Mouse (Mus musculus): ENCODE results near the gene Nr2f2.

Gene Nr2f2

DNA sequence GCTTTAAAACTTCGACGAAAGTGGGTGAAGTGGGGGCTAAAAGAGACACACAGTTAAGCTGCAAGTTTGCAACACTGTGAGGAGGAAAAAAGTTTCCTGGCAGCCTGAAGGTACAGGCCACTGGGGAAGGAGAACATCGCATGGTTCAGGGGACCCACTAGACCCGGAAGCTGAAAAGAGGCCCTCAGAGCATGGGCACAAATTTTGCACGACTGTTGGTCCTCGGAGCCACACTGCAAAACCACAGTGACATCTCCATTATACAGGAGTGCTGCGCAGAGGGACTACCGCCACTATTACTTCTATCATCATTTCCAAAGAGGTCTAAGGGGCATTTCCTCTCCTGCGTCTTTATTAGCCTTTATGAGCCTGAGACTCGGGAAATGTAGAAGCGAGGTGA lies 32.7 kb downstream of the Nr2f2 start:
- in situ Hi-C loops (cut with MboI; ENCODE audit: low sequenced_read_pairs), result no loop called here

DNA sequence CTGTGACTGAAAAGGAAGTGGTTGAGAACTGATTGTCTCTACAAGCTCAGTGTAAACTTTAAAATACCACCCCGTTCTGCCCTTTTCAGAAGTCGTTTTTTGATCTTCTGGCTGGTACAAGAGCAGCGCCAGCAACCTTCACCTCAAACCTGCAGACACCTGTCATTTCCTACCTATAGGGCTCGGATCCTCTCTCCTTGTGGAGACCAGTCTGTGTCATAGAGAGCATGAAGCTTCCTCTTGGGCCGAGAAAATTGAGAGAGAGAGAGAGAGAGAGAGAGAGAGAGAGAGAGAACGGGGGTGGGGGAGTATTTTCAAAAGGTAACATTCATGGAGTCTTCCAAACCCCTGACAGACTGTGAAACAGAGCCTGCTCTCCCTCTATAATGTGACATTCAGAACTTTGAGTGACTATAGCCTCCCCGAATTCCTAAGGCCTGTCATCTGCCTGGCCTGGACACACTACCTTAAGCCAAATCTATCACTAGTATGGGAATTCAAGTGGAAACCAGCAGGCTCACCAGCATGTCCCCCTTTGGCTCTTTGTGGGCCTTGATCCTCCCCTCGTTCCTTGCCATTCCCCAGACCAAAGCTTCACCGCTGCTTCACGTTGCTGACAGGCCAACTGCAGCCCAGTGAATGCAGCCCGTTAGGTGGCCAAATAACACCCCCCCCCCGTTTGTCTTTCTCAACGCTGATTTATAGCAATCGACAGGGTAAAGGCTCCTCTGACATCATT lies 33.4 kb downstream of the Nr2f2 start:
- in situ Hi-C loops (cut with MboI; ENCODE audit: low sequenced_read_pairs), result no loop called here

DNA sequence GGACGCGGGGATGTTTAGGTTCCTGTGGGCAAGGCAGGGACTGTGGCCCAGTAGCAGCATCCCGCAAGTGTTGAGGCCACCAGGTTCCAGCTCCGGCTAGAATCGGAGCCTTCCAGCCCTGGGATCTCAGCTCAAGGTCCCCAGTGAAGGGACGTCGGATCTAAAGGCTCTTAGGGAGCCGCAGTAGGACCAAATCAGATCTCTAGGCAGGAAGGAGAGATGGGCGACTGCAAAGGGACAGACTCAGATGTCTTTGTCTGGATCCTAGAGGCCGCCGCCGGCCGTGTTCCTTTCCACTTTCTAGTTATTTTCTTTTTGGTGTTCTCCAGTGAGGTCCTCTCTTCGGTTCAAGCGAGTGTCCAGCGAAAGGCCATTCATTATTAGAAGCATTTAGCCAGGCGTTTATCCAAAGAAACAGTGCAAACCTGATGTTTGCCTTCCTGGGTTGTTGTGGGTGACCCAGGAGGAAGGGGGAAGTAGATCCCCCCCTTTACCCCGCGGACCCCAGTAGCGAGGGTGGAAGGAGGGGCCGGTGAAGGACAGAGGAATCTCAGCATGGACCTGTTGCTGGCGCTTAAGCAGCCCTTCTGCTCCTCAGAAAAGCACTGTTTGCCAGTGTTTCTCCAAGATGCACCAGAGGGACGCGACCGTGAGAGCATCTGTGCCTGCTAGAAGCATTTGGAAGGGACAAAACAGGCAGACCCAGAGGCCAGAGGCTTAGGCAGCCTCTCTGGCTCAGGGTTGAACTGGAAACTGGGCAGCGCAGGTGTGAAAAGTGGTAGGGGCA lies 34.3 kb downstream of the Nr2f2 start:
- in situ Hi-C loops (cut with MboI; ENCODE audit: low sequenced_read_pairs), result no loop called here

DNA sequence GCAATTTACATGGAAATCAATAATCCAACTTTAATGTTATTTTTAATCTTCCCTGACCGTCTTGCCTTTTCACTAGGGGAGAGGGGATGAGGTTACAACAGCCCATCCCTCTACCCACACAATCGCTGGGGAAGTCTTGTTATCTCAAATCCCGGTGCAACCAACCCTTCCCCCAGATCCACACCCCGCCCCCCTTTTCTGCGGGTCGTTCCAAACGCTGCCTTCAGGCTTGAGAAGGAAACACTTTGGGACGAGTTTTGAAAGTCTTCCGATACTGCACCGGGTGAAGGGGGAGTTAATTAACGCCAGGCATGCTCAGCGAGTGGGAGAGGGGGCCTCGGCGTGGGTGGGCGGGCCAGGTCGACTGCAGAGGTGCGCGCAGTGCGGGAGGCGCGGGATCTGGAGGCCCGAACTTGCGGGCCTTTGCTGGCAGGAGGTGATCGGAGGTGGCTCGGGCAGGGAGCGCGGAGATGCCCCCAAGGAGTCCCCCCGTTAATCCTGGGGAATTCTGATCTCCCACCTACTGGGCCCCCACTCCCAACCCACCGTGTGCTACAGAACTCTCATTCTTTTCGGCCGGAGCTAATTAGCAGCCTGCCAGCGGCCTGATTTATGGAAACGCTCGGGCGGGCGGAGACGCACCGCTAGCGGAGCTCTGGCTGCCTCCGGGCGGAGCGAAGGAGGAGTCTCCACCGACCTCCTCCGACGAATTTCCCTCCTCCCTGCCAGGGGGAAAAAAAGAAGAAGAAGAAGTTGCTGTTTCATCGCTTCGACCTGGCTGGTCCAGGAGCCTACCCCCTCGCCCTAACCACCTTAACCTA lies 35.1 kb downstream of the Nr2f2 start:
- in situ Hi-C loops (cut with MboI; ENCODE audit: low sequenced_read_pairs), result no loop called here

DNA sequence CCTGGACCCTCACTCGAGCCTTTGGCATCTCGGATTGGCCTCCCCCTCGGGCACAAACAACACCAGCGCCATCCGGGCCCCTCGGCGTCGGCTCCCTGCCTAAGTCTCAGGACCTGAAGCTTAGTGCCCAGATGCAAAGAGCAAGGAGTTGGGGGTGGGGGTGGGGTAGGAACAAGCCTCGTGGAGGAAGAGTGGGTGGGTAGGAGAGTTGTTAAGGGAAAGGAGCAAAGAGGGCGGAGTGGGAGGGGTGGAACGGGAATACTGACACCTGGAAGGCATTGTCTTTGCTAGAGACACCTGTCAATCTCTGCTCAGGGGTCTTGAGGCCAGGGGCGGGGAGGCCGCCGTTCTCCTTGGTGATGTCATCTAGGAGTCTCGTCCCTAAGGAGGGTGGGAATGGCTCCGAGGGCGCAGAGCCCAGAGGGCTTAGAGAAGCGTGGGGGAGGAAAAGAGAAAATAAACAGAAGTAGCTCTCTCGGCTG lies 35.7 kb downstream of the Nr2f2 start:
- in situ Hi-C loops (cut with MboI; ENCODE audit: low sequenced_read_pairs), result no loop called here

DNA sequence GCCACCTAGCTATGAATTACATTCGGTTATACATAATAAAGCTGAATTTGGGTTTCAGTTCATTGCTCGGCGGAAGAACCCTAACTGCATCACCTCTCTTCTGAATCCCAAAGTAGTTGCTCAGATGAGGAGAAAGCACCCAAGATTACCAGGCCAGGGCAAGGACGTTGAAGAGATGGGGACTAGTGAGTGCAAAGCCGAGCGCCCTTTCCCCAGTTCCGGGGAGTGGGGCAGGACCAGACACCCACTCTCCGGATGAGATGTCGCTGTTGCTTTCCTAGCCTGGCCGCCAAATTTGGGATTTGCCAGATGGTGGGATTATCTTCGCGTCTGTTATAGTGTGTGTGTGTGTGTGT lies 36.4 kb downstream of the Nr2f2 start:
- in situ Hi-C loops (cut with MboI; ENCODE audit: low sequenced_read_pairs), result no loop called here

DNA sequence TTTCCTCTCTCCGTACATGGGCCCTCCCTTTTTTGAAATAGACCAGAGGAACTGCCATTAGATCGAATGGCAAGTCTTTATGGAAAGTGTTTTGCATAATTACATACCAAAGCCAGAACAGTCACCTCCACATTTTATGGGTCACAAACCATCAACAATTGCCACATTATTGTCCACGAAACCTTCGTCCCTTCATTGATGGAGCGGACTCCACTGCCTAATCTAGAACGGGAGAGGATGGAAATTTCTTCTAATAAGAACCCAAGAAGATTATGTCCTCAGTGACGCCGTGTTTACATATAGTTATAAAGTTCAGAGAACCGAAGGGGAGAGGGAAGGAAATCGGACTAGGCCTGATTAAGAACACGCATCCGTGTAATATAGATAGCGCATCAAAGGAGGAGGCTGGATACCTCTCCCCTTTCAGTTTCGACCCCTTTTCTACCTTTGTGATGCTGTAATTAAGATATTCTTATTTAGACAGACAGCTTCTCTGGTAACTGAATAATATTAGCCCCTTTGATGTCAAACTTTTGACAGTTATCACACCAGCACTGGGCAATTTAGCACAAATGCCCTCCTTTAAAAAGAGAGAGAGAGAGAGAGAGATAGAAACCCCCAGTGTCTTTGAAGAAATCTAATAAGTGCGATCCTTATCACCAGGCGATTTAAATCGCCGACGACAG lies 36.9 kb downstream of the Nr2f2 start:
- in situ Hi-C loops (cut with MboI; ENCODE audit: low sequenced_read_pairs), result no loop called here

DNA sequence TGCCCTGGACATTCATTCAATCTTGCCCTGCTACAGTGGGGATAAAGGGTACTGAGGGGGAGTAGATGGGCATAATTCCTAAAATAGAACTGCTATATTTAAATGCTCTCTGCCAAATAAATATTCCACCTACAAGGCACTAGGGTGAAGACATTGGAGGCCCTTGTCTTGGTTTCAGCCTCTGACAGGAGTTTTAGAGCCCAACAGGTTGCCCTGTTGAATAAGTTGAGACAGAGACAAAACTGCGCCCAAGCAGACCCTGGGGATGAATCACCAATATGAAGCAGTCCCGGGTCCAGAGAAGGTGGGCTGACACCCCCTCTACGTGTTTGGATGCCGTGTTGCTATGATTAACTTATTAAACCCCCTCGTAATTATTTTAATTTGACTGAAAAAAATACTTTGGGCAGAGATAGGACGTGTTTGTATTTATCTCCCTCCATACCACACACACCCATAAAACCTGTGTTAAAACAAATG lies 37.5 kb downstream of the Nr2f2 start:
- in situ Hi-C loops (cut with MboI; ENCODE audit: low sequenced_read_pairs), result no loop called here

DNA sequence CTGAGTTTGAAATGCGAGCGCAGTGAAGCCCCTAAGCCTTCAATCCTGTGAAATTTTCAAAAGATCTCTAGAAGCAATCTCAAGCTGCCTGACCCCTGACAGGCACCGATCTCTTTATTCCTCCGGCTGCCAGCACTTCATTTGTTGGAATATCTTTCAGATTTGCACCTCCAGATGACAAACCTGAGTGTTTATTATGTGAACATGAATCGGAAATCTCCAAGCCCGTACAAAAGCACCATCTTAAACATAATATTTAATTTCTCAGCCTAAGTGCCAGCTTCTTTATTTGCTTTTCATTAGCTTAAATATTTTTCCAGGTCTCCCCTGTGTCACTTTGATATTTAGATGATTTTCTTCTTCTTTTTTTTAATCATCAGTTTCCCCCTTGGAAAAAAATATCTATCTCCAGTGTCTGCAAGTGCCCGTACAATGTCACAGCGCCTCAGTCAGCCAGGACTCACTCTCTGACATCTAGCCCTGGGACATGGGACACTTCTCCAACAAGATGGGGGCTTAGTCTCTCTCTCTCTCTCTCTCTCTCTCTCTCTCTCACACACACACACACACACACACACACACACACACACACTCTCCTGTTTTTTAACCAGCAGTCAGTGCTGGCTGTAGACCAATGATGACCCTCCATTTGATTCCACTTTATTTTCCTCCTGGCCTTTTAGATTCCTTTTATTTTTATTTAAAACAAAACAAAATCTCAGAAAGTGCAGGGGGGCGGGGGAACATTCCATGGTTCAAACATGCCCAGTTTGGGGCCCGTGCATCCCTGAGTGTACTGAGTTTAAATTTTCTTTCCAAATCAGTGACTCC lies 38.1 kb downstream of the Nr2f2 start:
- in situ Hi-C loops (cut with MboI; ENCODE audit: low sequenced_read_pairs), result no loop called here

DNA sequence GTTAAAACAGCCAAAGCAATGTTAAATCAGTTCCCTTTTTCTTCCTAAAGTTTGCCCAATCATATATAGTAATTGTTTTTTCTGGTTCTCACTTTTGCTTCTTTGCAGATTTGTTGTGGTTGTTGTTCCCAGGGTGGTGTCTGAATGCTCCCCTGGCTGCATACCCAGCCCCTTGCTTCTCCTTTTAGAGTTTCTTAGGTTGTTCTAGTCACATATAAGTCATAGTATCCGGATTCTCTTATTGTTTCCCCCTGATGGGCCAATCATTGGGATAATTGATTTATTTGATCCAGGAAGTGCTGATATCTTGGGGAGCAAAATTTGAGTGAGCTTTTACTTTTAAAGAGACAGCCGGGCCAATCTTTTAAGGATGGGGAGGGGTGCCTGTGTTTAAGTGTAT lies 39.3 kb downstream of the Nr2f2 start:
- in situ Hi-C loops (cut with MboI; ENCODE audit: low sequenced_read_pairs), result no loop called here

DNA sequence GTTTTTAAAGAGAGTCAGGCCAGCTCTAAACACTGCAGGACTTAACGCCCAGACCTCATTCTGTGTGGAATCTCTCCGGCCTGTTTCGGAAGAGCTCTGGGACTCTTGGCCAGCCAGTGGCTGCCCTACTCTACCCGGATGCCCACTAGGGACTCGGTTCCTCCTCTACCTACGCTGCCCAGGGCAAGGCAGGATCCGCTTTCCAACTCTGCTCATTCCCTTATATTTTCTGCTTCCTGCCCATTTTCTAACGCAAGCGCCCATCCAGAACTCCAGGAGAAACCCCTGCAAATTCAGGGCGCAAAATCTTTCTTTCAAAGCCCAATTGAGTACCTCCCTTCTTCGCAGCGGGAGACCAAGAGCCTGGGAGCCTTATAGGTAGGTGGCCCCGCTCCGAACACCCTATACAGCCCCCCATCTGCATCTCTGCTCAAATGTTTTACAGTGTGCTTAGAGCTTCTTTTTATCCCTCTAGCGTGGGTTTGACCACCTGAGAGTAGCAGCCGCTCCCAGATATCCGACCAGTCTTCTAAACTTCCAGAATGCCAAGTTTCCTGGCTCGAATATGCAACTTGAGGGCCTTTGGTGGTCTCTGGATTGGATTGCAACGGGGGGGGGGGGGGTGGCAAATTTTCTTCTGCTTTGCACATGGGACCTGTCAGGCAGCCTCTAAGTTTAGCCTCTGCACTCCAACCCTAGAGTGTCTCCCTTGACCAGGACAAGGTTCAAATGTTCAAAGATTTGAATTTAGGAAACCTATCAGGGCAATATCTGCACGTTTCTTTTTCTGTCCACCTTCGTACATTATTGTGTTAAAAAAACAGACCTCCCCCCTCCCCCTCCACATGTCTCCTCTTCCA lies 40.1 kb downstream of the Nr2f2 start:
- in situ Hi-C loops (cut with MboI; ENCODE audit: low sequenced_read_pairs), result no loop called here

DNA sequence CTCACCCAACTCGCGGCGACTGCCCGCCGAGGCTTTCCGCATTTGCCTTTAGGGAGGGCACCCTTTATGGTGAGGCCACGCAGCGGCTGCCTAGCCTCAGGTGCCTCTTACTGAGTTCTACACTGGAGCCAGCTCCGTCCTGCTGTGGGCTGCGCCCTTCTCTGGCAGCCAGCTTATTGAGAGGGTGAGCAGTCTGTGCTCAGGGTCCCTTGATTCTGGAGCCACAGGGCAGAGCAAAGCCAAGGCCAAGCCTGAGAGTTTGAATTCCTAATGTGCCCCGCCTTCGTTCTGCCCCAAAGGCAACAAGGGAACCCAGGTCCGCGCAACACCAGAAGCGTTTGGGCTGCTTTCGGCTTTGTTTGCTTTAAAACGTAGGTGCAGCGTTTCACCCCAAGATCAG lies 41.2 kb downstream of the Nr2f2 start:
- in situ Hi-C loops (cut with MboI; ENCODE audit: low sequenced_read_pairs), result no loop called here

DNA sequence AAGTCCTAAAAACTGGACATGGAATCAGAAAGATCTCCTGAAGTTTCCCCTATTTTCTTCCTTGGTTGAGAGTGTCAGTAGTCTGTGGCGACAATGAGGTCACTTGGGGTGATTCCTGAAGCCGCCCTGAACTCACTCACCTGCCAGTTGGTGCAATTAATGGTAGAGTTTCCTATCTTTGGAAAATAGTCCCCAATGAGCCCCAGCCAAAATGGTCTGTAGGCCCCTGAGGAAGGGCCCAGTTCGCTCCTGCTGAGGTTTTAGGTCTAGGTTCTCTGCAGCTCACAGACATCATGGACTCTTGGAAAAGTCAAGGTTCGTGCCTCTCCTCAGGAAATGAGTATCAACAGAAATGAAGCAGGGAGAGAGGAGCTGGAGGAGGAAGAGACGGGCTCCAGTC lies 42.0 kb downstream of the Nr2f2 start:
- in situ Hi-C loops (cut with MboI; ENCODE audit: low sequenced_read_pairs), result no loop called here

DNA sequence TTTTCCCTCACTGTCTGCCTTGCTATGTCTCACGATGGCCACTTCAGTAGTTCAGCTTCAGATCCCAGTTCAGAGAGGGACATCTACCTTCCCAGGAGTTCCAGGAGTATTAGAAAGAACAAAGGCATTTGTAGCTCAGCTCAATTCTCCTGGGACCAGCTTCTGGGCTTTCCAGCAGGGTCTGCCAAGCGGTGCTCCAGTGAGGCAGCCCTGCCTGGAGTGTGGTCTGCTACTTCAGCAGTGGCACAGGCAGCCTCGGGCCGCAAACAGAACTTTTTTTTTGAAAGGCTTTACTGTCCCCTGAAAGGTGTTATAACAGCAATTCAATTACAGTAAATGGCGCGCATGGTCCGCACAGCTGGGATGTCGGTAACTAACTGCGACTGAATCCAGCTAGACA lies 42.5 kb downstream of the Nr2f2 start:
- in situ Hi-C loops (cut with MboI; ENCODE audit: low sequenced_read_pairs), result no loop called here

DNA sequence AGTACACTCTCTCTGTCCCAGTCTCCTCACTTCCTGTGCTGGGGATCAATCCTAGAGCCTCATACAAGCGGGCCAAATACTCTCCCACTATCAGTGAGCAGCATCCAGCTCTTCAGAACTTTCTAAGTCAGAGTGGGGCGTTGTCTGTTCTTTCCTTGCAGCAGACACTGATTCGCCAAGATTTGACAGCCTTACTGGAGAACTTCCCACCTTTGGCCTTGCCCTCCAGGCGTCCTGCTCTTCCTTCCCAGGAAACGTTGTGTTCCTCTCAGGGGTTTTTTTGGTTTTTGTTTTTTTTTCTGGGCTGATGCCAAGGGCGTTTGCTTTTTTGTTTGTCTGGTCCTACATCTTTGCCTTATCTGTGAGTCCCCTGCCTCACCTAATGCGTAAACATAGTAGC lies 60.8 kb downstream of the Nr2f2 start:
- in situ Hi-C loops (cut with MboI; ENCODE audit: low sequenced_read_pairs), result no loop called here

DNA sequence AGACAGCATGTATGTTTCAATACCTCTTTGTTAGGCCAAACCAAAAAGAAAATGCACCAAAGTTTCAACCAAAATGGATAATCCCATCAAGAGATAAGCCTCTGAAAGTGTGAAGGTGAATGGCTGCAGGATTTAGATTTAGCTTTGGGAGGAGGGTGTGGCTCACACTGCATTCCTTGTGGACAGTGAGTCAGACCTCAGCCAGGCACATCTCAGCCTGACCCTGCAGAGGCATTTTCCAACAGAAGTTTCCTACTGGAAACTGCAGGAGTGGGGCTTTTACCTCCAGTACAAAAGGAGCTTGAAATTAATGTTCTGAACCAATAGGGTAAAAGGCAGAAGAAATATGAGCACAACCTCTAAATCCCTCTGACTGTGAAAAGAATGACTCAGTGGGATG lies 62.1 kb downstream of the Nr2f2 start:
- in situ Hi-C loops (cut with MboI; ENCODE audit: low sequenced_read_pairs), result no loop called here

Data from CH12F3 (cell line).